Mouse (Mus musculus) G1E (cell line): Measurements from ENCODE around the gene Sik3.

Experiments used
- CTCF ChIP-seq: IDR thresholded peaks from 2 replicates; pipeline ENCODE4 v1.5.1; 2012; ENCODE audit warnings: low read depth, low read length, inconsistent platforms, mixed read lengths
- GATA1 ChIP-seq: IDR thresholded peaks from 2 replicates; pipeline ENCODE4 v1.6.1; 2012; ENCODE audit warnings: borderline replicate concordance, low read length, inconsistent platforms, mixed read lengths

DNA sequence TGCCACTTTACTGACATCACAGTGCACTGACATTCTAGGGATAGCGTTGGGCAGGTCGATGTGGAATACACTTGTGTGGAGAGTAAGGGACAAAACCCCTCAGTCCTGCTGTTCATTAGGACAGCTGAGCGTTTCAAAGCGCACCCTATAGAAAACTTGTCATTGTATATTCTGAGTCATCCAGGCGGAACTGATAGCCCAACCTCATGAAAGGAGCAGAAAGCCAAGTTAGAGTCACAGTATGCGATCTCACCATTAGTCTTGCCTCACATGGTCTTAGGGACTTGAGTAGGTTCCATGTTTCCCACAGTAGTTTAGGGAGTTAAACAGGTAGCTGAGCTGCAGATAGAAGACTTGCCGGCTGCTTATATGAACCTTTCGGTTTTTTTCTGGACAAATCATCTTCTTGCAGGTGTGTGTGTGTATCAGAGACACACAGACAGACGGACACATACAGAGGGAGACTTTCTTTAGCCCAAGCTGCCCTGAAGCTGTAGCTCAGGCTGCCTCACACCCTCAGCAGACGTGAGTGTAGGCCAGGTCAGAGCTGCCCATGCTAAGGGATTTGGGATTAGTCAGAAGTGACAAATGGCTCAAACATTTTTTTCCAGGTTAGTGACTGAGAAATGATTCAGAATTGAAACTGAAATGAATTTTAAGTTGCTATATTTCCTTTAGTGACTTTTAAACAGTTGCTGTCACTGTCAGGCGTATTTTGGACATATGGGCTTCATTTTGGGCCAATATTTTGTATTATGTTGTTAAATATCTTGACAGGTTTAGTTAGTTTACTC lies 34.3 kb downstream of the Sik3 start:
- TF ChIP-seq CTCF, result no peak
- no peak for TF ChIP-seq GATA1
